Mouse (Mus musculus) intestine, embryonic 16.5 days (tissue): ENCODE measurements around the gene Braf. TPM values are rescaled to one million over a fixed set of nuclear protein-coding genes. Genes with fewer than 3 reads are reported as not detected.

Experiments used
- ATAC-seq: fragments of 200-750 bp; cut with Nextera tagmentation; 2 replicates; pipeline ENCODE4 v1.8.0; 2017; ENCODE audit warnings: moderate TSS enrichment, moderate library complexity
- H3K27ac ChIP-seq: fragments of 300-500 bp; sonication (generic); 2 replicates; pipeline ENCODE4 v1.5.1; 2014; ENCODE audit warnings: mild to moderate bottlenecking, low read length
- H3K27me3 ChIP-seq: fragments of 300-500 bp; sonication (generic); replicated peaks from 2 replicates; pipeline ENCODE4 v1.6.1; 2014; ENCODE audit warnings: low read length, control low read depth, mixed read lengths; ENCODE audit not compliant: control insufficient read depth, insufficient read depth
- H3K36me3 ChIP-seq: fragments of 300-500 bp; sonication (generic); 2 replicates; pipeline ENCODE4 v1.6.1; 2014; ENCODE audit warnings: low read length, control low read depth; ENCODE audit not compliant: control insufficient read depth, insufficient read depth
- H3K4me1 ChIP-seq: fragments of 300-500 bp; sonication (generic); 2 replicates; pipeline ENCODE4 v1.6.1; 2014; ENCODE audit warnings: low read length, control low read depth, mixed read lengths; ENCODE audit not compliant: control insufficient read depth, insufficient read depth
- H3K4me2 ChIP-seq: fragments of 300-500 bp; sonication (generic); 2 replicates; pipeline ENCODE4 v1.6.1; 2014; ENCODE audit warnings: low read depth, low read length, control low read depth
- H3K4me3 ChIP-seq: fragments of 300-500 bp; sonication (generic); 2 replicates; pipeline ENCODE4 v1.5.1; 2014; ENCODE audit warnings: mild to moderate bottlenecking, low read length
- H3K9ac ChIP-seq: fragments of 300-500 bp; sonication (generic); 2 replicates; pipeline ENCODE4 v1.6.1; 2014; ENCODE audit warnings: low read depth, low read length
- H3K9me3 ChIP-seq: fragments of 300-500 bp; sonication (generic); 2 replicates; pipeline ENCODE4 v1.6.1; 2016; ENCODE audit warnings: low read length, control low read depth; ENCODE audit not compliant: control insufficient read depth
- WGBS: fragments of 180-500 bp; shearing (Covaris S2); extraction: QIAGEN DNeasy Blood & Tissue Kit; methylation state at CpG from one replicate; pipeline ENCODE4 v1.1.7; 2014; 5-methylcytosine and 5-hydroxymethylcytosine counted together
- polyA plus RNA-seq: library from polyadenylated mRNA; unstranded; fragments of >200 nt; fragmentation: Nextera tagmentation; extraction: Ambion mirVana; gene quantifications from 2 replicates; pipeline ENCODE4 v1.2.1, GENCODE M21; 2015

Gene Braf
- polyA plus RNA-seq, 1 experiment from 2014 or later: 8.6 TPM

- H3K27me3 ChIP-seq: no peaks in the 10 kb centered on the region
- WGBS: 60% methylated on average over 3 of the region's 3 CpGs
These were observed 154.8 kb downstream of the Braf start for GRCm38 (mm10) chr6:39570426-39570825.

GRCm38 (mm10) chr6:39567528-39567927 is 157.7 kb downstream of the Braf start:
- no peaks in the 10 kb centered on the region for H3K9me3 ChIP-seq
- H3K4me1 ChIP-seq: no peaks in the 10 kb centered on the region
- H3K4me2 ChIP-seq: no peak overlapping the region
- no peaks in the 10 kb centered on the region for H3K36me3 ChIP-seq
- H3K27ac ChIP-seq: no peak overlapping the region
- H3K27me3 ChIP-seq: no peaks in the 10 kb centered on the region
- WGBS: 12% methylated on average over 5 of the region's 5 CpGs
- H3K9ac ChIP-seq: no peak overlapping the region
- ATAC-seq: no peak
- H3K4me3 ChIP-seq: no peak overlapping the region

More at GRCm38 (mm10) chr6:39570426-39570825, 154.8 kb downstream of the Braf start:
- H3K27ac ChIP-seq: no peak overlapping the region
- H3K9ac ChIP-seq: no peak overlapping the region
- no peak overlapping the region for H3K4me3 ChIP-seq
- no peak for ATAC-seq
- peaks cover 8% of the 10 kb centered on the region for H3K4me1 ChIP-seq
- H3K36me3 ChIP-seq: no peaks in the 10 kb centered on the region
- no peak overlapping the region for H3K4me2 ChIP-seq
- H3K9me3 ChIP-seq: no peaks in the 10 kb centered on the region

- Histone ChIP-seq H3K4me3 (peak overlapping the region; percentile 24; the same call in 1 of the 2 replicates), H3K4me1 (peaks cover 21% of the 10 kb centered on the region)
These were observed 162.9 kb downstream of the Braf start for GRCm38 (mm10) chr6:39562166-39563015.

GRCm38 (mm10) chr6:39559276-39559939 is 165.9 kb downstream of the Braf start:
- no peak overlapping the region for H3K9ac ChIP-seq
- no peak overlapping the region for H3K4me2 ChIP-seq
- H3K27ac ChIP-seq: no peak overlapping the region
- no peak for ATAC-seq
- H3K4me1 ChIP-seq: peaks cover 30% of the 10 kb centered on the region
- no peaks in the 10 kb centered on the region for H3K27me3 ChIP-seq
- no peaks in the 10 kb centered on the region for H3K9me3 ChIP-seq
- WGBS: 51% methylated on average over 6 of the region's 6 CpGs
- no peak overlapping the region for H3K4me3 ChIP-seq
- no peaks in the 10 kb centered on the region for H3K36me3 ChIP-seq

More at GRCm38 (mm10) chr6:39562166-39563015, 162.9 kb downstream of the Braf start:
- Histone ChIP-seq H3K4me2 (peak overlapping the region; percentile 47), H3K9ac (no peak overlapping the region), H3K36me3 (no peaks in the 10 kb centered on the region), H3K27ac (no peak overlapping the region), H3K9me3 (no peaks in the 10 kb centered on the region), H3K27me3 (no peaks in the 10 kb centered on the region)
- WGBS: 20% methylated on average over 23 of the region's 23 CpGs
- ATAC-seq: peak; percentile 66

GRCm38 (mm10) chr6:39557723-39558261 is 167.5 kb downstream of the Braf start, which contains the start of gene Dennd2a:
TSS of gene Dennd2a (minus strand) at chr6:39557867.
- H3K27me3 ChIP-seq: no peaks in the 10 kb centered on the region
- H3K4me1 ChIP-seq: peaks cover 30% of the 10 kb centered on the region
- no peaks in the 10 kb centered on the region for H3K36me3 ChIP-seq
- peak within 1 kb of the TSS; percentile 89 for H3K9ac ChIP-seq
- H3K4me2 ChIP-seq: peak within 1 kb of the TSS; percentile 84
- peak; percentile 91 for ATAC-seq
- H3K27ac ChIP-seq: peak within 1 kb of the TSS; percentile 86
- under 1% methylated on average over 50 of the region's 50 CpGs for WGBS
- H3K9me3 ChIP-seq: no peaks in the 10 kb centered on the region
- peak within 1 kb of the TSS; percentile 79 for H3K4me3 ChIP-seq

- Histone ChIP-seq H3K9me3 (no peaks in the 10 kb centered on the region), H3K4me3 (peak overlapping the region; percentile 79), H3K4me2 (peak overlapping the region; percentile 84), H3K4me1 (peaks cover 31% of the 10 kb centered on the region), H3K27me3 (no peaks in the 10 kb centered on the region), H3K27ac (peak overlapping the region; percentile 86), H3K36me3 (no peaks in the 10 kb centered on the region), H3K9ac (peak overlapping the region; percentile 89)
- peak; percentile 70 for ATAC-seq
- WGBS: under 1% methylated on average over 54 of the region's 54 CpGs
These were observed 168.2 kb downstream of the Braf start for GRCm38 (mm10) chr6:39556900-39557659.

GRCm38 (mm10) chr6:39555648-39555945 is 169.7 kb downstream of the Braf start:
- Histone ChIP-seq H3K27ac (no peak overlapping the region), H3K27me3 (no peaks in the 10 kb centered on the region), H3K9ac (no peak overlapping the region), H3K36me3 (no peaks in the 10 kb centered on the region), H3K4me2 (no peak overlapping the region), H3K4me3 (no peak overlapping the region), H3K4me1 (peaks cover 31% of the 10 kb centered on the region), H3K9me3 (no peaks in the 10 kb centered on the region)
- no peak for ATAC-seq
- WGBS: 68% methylated on average over 2 of the region's 2 CpGs

GRCm38 (mm10) chr6:39554888-39555647 is 170.2 kb downstream of the Braf start:
- H3K4me2 ChIP-seq: no peak overlapping the region
- H3K27me3 ChIP-seq: no peaks in the 10 kb centered on the region
- ATAC-seq: no peak
- H3K27ac ChIP-seq: peak overlapping the region; percentile 17; the same call in 1 of the 2 replicates
- no peak overlapping the region for H3K9ac ChIP-seq
- WGBS: 61% methylated on average over 12 of the region's 12 CpGs
- H3K9me3 ChIP-seq: no peaks in the 10 kb centered on the region
- H3K36me3 ChIP-seq: no peaks in the 10 kb centered on the region
- H3K4me3 ChIP-seq: no peak overlapping the region
- peaks cover 31% of the 10 kb centered on the region for H3K4me1 ChIP-seq
